Mouse (Mus musculus): ENCODE results near the gene Tigd3. TPM values are rescaled to one million over a fixed set of nuclear protein-coding genes. Genes with fewer than 3 reads are reported as not detected.

Tigd3 gene
- 1.1 TPM for polyA plus RNA-seq (2017; shearing (Covaris generic))

DNA sequence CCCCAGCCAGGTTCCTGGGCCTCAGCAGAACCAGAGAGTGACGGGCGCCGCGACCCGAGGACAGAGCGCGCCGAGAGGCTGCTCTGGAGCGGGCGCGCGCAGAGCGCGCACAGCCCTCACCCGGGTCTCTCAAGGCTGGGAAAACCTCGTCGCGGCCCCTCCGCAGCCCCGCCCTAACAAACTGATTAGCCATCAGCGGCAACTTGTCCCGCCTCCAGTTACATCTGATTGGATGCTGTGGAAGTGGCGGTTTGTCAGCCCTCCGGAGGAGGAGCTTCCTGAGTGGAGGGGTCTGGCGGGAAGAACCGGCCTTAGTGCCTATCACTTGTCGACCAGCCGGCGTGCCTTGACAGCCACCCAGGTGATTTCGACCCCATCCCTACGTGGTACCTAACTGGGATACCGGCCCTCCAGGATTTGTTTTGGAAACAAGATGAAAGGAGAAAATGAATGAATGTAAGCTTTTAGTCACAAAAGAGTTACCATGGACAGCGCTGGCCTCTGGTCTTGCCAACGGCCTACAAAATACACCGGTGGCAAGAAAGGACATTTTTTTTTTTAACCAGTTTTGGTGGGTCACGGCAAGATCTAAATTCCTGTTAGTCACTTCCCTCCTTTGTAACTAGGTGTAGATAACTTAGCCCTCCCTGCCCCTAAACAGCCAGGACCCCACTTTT is at the start of gene Tigd3:
Gene Tigd3, minus strand, starts transcription at position 148 of the 677 bp plus-strand sequence.

DNA sequence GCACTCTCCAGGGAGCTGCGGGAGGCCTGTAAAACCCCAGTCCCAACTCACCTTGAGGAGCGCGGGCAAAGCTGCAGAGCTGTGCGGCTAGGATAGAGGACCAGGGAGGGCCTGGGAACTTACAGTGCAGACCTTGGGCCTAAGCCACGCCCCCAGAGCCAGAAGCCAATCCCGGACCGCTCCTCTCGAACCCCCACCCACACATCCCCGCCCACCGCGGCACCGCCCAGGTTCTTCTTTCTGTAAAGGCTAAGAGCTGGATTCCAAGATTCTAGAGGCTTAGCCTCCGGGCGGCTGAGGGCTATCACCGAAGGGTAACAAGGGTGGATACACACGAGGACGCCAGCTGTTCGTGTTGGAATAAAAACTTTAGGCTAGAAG is 30.8 kb upstream of the Tigd3 start, which contains the start of gene Cdc42ep2:
Gene Cdc42ep2, minus strand, starts transcription at position 104 of the 381 bp plus-strand sequence.

DNA sequence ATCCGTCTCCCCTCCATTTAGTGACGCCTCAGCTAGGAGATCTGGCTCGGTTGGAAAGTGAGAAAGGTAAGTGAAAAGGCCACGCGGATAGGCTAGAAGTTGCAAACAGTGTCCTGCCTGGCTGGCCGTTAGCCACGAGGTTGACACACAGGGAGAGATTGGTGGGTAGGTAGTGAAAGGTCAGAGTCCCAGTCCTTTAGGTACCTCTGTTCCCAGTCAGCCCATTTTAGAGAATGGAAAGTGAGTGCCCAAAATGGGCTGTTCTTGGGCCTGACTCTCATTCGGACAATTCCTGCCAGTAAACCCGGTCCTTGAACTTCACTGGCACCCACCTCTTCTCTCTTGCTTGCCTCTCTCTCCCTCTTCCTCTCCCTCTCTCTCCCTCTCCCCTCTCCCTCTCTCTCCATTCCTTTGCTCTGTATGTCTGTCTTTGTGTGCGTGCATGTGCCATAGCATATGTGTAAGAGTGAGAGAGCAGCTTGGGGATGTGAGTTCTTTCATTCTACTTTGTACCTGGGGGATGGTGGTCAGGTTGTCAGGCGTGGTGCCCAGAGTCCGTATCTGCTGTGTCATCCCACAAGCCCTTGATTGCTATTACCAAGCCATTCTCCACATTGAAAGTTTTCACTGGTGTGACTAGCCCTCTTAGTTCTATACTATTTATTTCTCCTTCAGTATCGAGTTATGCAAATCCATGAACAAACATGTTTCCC is 19.2 kb upstream of the Tigd3 start, which contains the start of gene Dpf2:
Gene Dpf2, minus strand, starts transcription at position 4 of the 713 bp plus-strand sequence.

DNA sequence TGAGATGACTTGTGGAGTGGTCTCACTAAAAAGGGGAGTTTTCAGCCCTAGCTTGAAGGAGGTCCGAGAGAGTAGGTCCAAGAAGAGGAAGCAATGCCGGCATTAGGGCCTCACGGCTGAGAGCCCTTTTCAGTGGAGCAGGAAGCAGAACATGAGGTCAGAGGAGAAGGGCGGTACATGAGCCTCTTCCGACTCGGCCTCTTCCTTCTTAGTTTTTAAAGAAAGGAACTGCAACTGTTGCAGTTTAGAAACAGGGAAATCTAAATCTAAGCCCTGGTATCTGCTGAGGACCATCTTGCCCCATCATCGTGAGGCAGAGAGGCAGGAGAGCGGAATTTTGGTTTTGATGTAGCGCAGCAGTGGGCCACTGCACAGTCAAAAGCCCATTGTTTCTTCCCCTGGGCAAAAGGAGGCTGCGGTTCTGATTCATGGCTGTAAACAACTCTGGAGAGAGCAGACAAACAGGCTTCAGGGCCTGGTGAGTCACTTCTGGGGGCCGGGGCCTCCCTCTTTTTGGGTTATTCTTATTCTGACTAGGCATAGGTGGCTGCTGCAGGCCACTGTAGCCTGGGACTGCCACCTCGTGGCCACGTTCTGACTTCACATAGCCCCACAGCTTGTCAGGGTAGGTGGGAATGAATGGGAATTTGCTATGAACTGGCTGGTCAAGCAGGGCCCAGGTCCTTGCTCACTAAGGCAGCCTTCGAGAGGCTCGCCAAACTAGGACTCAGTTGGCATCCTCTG is 16.2 kb downstream of the Tigd3 start, which contains the start of gene Slc25a45:
Gene Slc25a45, plus strand, starts transcription at position 191 of the 744 bp plus-strand sequence.

DNA sequence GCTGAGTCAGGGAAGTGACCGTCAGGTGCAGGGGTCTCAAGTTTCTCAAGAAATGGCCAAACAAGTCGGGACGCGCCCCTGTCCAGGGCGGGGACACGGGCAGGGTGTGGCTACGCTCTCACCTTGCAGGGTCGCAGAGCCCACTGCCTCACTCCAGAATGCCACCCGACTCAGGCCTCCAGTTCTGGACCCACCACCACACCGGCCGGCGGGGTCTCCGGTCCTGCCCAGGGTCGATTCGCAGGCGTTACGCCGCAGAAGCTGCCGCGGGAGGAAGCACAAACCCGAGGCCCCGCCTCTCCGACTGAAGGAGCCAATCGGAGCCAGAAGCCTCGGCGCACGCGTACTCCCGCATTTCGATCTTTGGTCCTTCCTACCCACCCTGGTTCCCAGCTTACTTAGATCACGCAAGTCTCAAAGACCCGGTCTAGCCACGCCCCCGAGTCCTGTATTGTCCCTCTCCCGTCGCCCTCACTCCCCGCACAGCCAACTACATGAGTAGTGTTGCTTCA is 18.9 kb downstream of the Tigd3 start, which contains the start of gene Frmd8:
Gene Frmd8, minus strand, starts transcription at position 306 of the 512 bp plus-strand sequence.

Other genes with a start within 250 kb of the Tigd3 start
- gene Sipa1, start 230.4 kb downstream of the Tigd3 start, polyA plus RNA-seq (2017; shearing (Covaris generic)) = 75.3 TPM
- gene Map3k11, start 205.4 kb downstream of the Tigd3 start, polyA plus RNA-seq (2017; shearing (Covaris generic)) = 26.1 TPM
- 64.4 TPM for gene Pcnx3, start 205.2 kb downstream of the Tigd3 start, polyA plus RNA-seq (2017; shearing (Covaris generic))
- gene Kcnk7, start 189.8 kb downstream of the Tigd3 start, polyA plus RNA-seq (2017; shearing (Covaris generic)) = 3.6 TPM
- gene Ehbp1l1, start 167.8 kb downstream of the Tigd3 start, polyA plus RNA-seq (2017; shearing (Covaris generic)) = 74.6 TPM
- gene Fam89b, start 164.5 kb downstream of the Tigd3 start, polyA plus RNA-seq (2017; shearing (Covaris generic)) = 52.3 TPM
- gene Ltbp3, start 153.2 kb downstream of the Tigd3 start, polyA plus RNA-seq (2017; shearing (Covaris generic)) = not detected
- gene Scyl1, start 122.7 kb downstream of the Tigd3 start, polyA plus RNA-seq (2017; shearing (Covaris generic)) = 63.5 TPM
- gene Frmd8, start 18.9 kb downstream of the Tigd3 start, polyA plus RNA-seq (2017; shearing (Covaris generic)) = 300 TPM
- gene Slc25a45, start 16.3 kb downstream of the Tigd3 start, polyA plus RNA-seq (2017; shearing (Covaris generic)) = 52.4 TPM
- gene Dpf2, start 18.9 kb upstream of the Tigd3 start, polyA plus RNA-seq (2017; shearing (Covaris generic)) = 198 TPM
- gene Cdc42ep2, start 30.7 kb upstream of the Tigd3 start, polyA plus RNA-seq (2017; shearing (Covaris generic)) = 0.26 TPM
- 49.8 TPM for gene Pola2, start 70.1 kb upstream of the Tigd3 start, polyA plus RNA-seq (2017; shearing (Covaris generic))
- gene Slc22a20, start 92.0 kb upstream of the Tigd3 start, polyA plus RNA-seq (2017; shearing (Covaris generic)) = not detected
- gene Capn1, start 121.7 kb upstream of the Tigd3 start, polyA plus RNA-seq (2017; shearing (Covaris generic)) = 80.8 TPM
- gene Syvn1, start 152.4 kb upstream of the Tigd3 start, polyA plus RNA-seq (2017; shearing (Covaris generic)) = 60.1 TPM
- gene Mrpl49, start 163.6 kb upstream of the Tigd3 start, polyA plus RNA-seq (2017; shearing (Covaris generic)) = 45.4 TPM
- 1,033 TPM for gene Fau, start 163.7 kb upstream of the Tigd3 start, polyA plus RNA-seq (2017; shearing (Covaris generic))
- gene Znhit2, start 167.0 kb upstream of the Tigd3 start, polyA plus RNA-seq (2017; shearing (Covaris generic)) = 6.5 TPM
- gene Tm7sf2, start 174.2 kb upstream of the Tigd3 start, polyA plus RNA-seq (2017; shearing (Covaris generic)) = 20.0 TPM
- gene Vps51, start 183.1 kb upstream of the Tigd3 start, polyA plus RNA-seq (2017; shearing (Covaris generic)) = 86.7 TPM
- not detected for gene Tmem262, start 185.9 kb upstream of the Tigd3 start, polyA plus RNA-seq (2017; shearing (Covaris generic))
- 0.61 TPM for gene Gm28374, start 188.1 kb upstream of the Tigd3 start, polyA plus RNA-seq (2017; shearing (Covaris generic))
- gene Zfpl1, start 190.8 kb upstream of the Tigd3 start, polyA plus RNA-seq (2017; shearing (Covaris generic)) = 55.0 TPM
- gene Cdca5, start 190.8 kb upstream of the Tigd3 start, polyA plus RNA-seq (2017; shearing (Covaris generic)) = 5.0 TPM
- not detected for gene AC131692.1, start 200.3 kb upstream of the Tigd3 start, polyA plus RNA-seq (2017; shearing (Covaris generic))
- not detected for gene Naaladl1, start 211.6 kb upstream of the Tigd3 start, polyA plus RNA-seq (2017; shearing (Covaris generic))
- gene Sac3d1, start 224.5 kb upstream of the Tigd3 start, polyA plus RNA-seq (2017; shearing (Covaris generic)) = 2.3 TPM
- gene Snx15, start 234.2 kb upstream of the Tigd3 start, polyA plus RNA-seq (2017; shearing (Covaris generic)) = 36.4 TPM
- not detected for gene Batf2, start 246.8 kb upstream of the Tigd3 start, polyA plus RNA-seq (2017; shearing (Covaris generic))
- gene Arl2, start 247.4 kb upstream of the Tigd3 start, polyA plus RNA-seq (2017; shearing (Covaris generic)) = 18.3 TPM